Mouse (Mus musculus) brown adipose tissue, adult 24 weeks (tissue): ENCODE measurements around the gene Rarb. TPM values are rescaled to one million over a fixed set of nuclear protein-coding genes. Genes with fewer than 3 reads are reported as not detected.
A peak's percentile ranks its signal among the peaks of the same experiment; 100 is the strongest.

Source experiments
- H3K27ac ChIP-seq: fragments of 200-500 bp; replicated peaks from 2 replicates; pipeline ENCODE4 v1.5.1; 2012; ENCODE audit warnings: low read depth, mild to moderate bottlenecking, low read length
- H3K4me1 ChIP-seq: fragments of 200-500 bp; 2 replicates; pipeline ENCODE4 v1.6.1; 2012; ENCODE audit warnings: low read length, mixed read lengths; ENCODE audit not compliant: control insufficient read depth, insufficient read depth, insufficient read length
- H3K4me3 ChIP-seq: fragments of 200-500 bp; 2 replicates; pipeline ENCODE4 v1.5.1; 2012; ENCODE audit warnings: low read depth, mild to moderate bottlenecking, low read length, moderate library complexity; ENCODE audit not compliant: insufficient read depth
- polyA plus RNA-seq: library from polyadenylated mRNA; stranded (reverse); fragments of >200 nt; gene quantifications from 2 replicates; pipeline ENCODE4 v1.2.4, GENCODE M21; 2012; ENCODE audit not compliant: missing spikeins, insufficient read depth, insufficient read length

Gene Rarb
- polyA plus RNA-seq, 1 experiment = 9.2 TPM

DNA sequence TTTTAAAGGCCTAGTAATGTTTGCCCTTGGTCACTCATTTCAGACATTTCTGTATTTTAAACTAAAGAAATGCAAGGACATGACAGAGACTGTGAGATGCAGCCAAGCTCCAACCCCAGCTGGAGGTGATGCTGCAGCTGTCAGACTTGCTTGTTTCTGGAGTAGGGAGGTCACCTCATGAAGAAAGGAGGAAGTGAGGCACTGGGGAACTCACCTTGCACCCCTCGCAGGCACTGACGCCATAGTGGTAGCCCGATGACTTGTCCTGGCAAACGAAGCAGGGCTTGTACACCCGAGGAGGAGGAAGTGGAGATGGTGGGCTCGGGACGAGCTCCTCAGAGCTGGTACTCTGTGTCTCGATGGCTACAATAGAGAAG, 270.8 kb downstream of the Rarb start:
- Histone ChIP-seq H3K4me1 (peaks cover 27% of the 10 kb centered on the region), H3K27ac (no peak overlapping the region), H3K4me3 (no peak overlapping the region)

DNA sequence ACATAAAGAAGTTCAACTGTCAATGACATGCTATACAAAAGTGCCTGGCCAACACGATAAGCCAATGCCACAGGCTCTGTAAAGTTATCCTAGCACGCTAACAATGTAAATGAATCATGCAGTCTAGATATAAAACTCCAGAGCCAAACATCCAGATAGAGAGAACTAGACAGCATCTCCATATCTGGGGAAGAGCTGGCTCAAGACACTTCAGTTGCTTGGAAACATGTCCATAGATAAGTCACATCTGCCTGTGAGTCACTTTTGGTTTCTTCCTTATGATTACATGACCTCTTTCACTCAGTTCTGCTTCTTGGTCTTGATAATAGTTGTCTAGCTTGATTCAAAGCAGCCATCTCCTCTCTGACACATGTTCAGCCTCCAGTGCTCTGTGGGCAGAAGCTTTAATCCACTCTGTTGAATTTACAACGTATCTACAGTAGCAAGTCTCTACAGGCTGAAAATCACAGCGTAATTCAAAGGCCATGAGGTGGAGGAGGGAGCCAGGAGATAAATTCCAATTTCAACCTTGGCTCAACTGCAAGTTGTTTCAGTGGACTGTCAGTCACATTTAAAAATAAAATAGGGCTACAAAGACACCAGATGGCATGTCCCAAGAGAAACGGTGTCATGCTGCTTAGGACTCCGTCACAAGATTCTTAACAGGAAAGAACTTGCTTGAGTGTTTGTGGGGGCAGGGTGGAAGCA, 271.3 kb downstream of the Rarb start:
- Histone ChIP-seq H3K27ac (0 out of 2 replicates have a peak overlapping the region, but pooled peaks have one; percentile 13), H3K4me3 (no peak overlapping the region), H3K4me1 (peaks cover 21% of the 10 kb centered on the region)

DNA sequence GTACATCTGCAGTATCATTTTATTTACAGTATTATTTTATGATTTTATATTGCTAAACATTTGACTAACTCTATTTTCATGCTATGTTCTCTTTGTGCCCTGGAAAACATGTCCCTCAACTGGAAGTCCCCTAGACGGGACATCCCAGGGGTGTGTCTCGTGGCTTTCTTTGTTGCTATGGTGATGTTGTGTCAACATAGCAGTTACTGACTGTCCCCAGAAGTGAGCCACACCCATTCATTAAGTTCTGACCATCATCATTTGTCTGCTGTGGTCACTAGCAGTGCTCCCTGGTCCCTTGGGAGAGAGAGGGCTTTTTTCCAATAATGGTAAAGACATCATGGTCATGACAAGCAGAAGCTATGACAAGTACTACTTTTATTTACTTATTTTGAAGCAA, 274.0 kb downstream of the Rarb start:
- no peak overlapping the region for H3K27ac ChIP-seq
- H3K4me1 ChIP-seq = peaks cover 17% of the 10 kb centered on the region
- no peak overlapping the region for H3K4me3 ChIP-seq

DNA sequence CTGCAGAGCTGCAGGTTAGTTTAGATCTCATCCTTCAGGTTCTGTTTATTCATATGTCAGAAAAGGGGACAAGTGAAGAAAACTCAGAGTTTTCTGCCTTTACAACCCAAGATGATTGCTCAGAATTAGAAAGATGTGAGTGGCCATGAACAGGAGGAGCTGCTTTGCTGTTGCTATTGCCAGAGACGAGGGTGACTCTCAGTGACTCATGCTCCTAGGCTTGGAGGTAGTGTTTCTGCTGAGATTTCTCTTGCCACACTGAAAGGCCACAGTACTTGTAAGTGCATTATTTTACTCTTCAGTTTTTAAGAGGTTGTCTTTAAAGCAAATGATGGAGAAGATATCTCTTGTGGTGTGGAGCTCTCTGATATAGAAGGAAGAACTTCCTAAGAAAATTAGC, 277.3 kb downstream of the Rarb start:
- peaks cover 7% of the 10 kb centered on the region for H3K4me1 ChIP-seq
- H3K27ac ChIP-seq = no peak overlapping the region
- H3K4me3 ChIP-seq = no peak overlapping the region

DNA sequence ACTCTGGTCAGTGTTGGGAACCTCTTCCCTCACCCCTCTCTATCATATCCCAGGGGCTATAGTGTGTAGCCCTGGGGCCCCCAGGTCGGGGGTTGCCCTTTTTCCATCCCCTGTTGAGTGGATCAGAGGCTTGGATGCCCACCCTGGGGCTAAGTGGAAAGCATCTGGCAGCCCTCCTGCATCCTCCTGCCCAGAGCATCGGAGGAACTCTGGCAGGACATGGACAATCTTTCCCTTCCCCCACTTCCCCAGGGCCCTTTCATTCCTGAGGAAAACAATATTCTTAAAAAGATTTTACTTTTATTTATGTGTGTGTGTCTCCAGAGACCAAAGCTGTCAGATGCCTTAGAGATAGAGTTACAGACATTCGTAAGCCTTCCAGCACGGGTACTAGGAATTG, 281.5 kb downstream of the Rarb start:
- no peak overlapping the region for H3K27ac ChIP-seq
- H3K4me3 ChIP-seq = no peak overlapping the region
- peaks cover under 1% of the 10 kb centered on the region; the same call in 1 of the 2 replicates for H3K4me1 ChIP-seq

DNA sequence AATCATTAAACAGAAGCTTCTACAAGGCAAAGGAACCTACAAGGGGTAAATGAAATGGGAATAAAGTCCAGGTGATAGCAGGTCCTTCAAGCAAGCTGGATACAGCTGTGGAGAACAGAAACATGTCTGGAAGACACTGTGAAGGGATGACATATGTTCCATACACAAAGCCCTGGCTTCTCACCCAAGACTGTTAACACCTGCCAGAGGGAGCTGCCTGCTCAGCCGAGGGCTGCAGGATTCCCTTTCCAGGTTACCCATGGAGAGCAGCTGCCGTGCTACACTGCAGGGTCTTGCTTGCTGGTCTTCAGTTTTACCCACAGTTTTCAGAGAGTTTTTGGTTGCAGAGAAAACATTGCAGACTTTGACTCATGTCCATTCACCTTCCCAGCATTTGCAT, 290.3 kb downstream of the Rarb start:
- Histone ChIP-seq H3K4me1 (no peaks in the 10 kb centered on the region), H3K27ac (no peak overlapping the region), H3K4me3 (no peak overlapping the region)

DNA sequence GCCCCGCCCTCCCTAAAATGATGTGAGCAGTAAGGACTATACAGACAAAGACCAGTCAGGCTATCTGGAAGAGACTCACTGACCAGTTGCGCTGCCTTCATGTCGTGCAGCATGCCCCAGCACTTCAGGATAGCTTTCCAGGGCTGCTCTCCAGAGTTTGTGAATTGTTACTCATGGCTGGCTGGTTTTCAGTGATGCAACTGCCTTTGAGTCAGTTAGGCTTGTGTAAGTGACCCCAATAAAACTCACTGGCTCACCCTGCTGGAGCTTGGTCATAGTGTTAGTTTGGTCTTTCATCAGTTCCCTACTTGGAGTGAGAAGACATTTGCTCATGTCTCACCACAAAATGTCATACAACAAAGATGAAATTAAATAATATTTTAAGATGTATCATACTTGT, 292.8 kb downstream of the Rarb start:
- H3K4me1 ChIP-seq = no peaks in the 10 kb centered on the region
- no peak overlapping the region for H3K4me3 ChIP-seq
- no peak overlapping the region for H3K27ac ChIP-seq

DNA sequence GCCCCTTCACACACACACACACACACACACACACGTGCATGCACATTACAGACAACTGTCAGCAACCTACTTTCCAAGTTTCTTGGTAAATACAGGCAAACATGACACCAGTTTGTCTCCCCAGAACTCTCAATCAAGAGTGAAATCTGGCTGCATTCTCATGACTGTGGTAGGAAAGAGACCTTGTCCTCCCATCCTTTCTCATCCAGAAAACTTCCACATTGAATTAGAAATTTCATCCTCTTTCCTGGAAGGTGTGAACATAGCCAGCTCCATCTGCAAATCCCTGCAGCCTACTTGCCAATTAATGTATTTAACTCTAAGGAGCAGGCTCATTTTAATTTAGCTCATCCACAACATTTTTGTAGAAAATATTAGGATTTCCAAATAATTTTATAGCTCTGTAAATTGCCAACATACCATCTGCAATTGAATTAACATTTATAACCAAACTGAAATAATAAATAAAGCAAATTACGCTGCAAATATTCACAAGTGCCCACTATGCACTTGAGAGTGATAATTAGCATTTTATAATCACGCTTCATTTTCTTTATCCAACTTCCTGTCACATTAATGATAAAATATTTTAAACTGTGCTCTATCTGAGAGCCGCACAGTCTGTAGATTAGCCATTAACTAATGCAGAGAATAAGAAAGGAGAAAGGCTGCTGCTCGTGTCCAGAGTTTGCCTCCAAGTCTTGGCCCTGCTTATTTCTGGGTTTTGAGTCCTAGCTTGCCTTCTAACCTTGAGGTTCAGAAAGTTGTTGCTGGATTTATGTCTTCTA, 293.6 kb downstream of the Rarb start:
- no peaks in the 10 kb centered on the region for H3K4me1 ChIP-seq

DNA sequence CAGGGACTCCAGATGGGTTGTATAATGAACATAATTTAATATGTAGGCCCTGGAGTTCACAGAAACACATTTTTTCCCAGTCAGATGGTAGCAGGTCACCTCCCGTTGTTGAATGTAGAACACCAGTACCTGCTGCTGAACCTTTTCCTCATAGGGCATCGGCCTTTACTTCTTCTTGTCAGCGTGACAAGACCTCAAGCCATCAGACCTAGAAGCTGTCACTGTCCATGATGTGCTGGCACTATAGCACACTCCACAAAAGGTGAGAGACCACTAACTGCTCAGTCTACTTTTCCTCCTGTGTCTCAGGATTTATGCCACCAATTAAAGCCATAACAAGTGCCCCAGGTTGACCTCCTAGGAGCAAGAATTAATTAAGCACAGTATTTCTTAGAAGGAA, 296.1 kb downstream of the Rarb start:
- Histone ChIP-seq H3K4me1 (peaks cover 5% of the 10 kb centered on the region), H3K27ac (no peak overlapping the region), H3K4me3 (no peak overlapping the region)

More for the DNA sequence above, 293.6 kb downstream of the Rarb start:
- no peak overlapping the region for H3K4me3 ChIP-seq
- no peak overlapping the region for H3K27ac ChIP-seq

DNA sequence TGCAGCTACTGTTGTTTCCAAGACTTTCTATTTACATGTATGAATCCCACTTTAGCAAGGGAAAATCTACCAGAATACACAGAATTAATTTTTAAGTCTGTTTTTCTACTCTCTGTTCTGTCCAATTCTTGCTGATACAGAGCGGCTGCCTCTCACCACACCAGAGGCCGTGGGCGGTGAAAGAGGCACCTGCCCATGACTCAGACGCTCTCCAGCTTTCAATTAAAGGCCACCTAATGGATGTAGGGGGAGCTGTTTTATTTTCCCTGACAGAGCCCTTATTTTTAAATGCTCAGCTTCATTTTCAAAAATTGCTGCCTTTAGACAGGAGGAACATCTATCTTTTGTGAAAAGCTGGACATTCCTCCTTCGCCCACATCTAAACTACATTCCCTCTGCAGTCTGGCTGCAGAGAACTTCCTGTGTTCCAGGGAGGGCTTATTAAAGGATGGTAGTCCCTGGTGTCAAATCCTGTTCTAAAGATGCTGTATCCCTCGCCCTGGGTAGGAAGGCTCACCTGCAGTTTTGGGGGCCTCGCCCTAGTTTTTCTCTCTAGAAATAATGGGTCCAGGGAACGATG, 299.3 kb downstream of the Rarb start:
- H3K27ac ChIP-seq = no peak overlapping the region
- peaks cover 15% of the 10 kb centered on the region for H3K4me1 ChIP-seq
- H3K4me3 ChIP-seq = no peak overlapping the region

DNA sequence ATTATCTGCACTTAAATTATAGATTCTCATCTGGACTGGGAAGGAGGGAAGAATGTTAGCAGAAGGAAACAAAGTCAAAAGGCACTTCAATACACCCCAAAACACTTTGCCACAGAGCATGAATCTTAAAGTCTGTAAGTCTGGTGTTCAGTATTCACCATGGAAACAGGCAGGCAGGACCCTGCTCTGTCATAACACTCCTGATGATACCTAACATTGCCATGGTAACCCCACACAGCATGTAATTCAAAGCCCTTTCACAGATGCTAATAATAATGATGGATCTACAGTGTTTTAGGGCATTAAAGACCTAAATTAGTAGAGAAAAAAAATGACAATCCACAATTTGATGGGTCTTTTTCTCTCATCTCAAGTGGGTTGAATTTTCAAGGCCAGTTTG, 301.0 kb downstream of the Rarb start:
- Histone ChIP-seq H3K4me3 (no peak overlapping the region), H3K4me1 (peaks cover 15% of the 10 kb centered on the region), H3K27ac (peak overlapping the region; percentile 66; the same call in 1 of the 2 replicates)

DNA sequence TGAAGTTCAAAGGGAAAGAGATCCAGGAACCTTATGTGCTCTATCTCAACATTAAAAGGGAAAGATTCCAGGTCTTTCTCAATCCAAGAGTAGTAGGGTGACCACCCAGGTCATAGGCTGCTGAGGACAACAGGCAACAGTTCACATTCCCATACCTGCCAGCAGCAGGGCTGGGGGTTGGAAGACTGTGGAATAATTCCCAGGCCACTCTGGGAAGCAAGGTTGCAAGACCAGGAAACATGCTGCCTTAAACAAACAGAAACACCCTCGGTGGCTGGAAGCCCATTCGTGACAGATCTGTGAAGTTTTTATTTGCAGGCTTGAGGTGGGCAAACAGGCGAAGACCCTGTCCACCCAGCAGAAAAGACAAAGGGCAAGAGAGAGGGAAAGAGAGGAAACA, 303.2 kb downstream of the Rarb start:
- Histone ChIP-seq H3K4me3 (no peak overlapping the region), H3K27ac (no peak overlapping the region)

DNA sequence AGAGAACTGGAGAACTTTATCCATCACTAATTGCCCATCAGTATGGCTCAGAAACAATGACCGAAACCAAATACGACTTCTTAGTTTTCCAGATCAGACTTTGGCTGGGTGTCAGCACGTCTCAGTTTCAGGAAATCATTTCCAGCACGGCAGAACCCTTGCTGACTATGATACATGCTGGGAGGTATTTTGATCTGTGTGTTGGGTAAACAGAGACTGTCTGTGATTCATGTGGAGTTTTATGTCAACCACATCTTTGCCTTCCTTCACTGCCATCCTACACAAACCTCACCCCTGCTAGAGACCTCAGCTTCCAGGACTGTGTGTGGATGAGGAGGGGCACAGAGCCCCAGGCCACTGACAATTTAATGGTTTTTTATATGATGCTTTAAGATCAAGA, 308.4 kb downstream of the Rarb start:
- Histone ChIP-seq H3K4me3 (no peak overlapping the region), H3K27ac (no peak overlapping the region), H3K4me1 (no peaks in the 10 kb centered on the region)

More for the DNA sequence above, 303.2 kb downstream of the Rarb start:
- H3K4me1 ChIP-seq = peaks cover 15% of the 10 kb centered on the region

DNA sequence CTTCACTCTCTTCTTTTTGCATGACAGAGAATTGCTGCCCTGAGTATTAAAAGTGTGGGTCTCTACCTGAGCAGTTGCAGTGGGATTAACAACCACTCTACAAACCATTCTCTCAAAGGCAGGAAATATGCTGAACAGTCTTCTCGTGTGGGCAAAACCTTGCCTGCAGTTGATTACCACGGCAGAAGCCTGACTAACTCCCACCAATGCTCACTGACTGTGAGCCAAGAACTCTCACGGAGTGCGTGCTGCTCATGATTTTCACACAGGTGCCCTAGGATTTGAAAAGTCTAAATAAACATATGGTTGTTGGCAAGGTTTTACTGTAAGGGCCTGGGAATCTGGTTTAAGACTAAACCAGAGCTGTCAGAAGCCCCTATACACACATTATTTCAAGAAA, 309.1 kb downstream of the Rarb start:
- H3K4me3 ChIP-seq = no peak overlapping the region
- no peak overlapping the region for H3K27ac ChIP-seq
- H3K4me1 ChIP-seq = no peaks in the 10 kb centered on the region

DNA sequence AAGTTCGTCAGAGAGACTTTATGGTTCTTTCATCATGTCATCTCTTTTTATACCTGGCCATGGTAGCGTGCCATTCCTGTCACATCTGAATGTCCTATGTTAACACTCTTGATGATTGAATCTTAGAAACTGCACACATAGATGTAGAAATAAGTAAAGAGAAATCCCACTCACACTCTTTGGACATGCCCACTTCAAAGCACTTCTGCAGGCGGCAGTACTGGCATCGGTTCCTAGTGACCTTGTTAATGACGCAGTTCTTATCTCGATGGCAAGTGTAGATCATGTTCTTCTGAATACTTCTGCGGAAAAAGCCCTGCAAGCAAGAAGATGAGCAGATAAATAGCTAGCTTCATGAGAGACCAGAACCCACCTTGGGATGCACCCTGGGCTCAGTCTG, 310.2 kb downstream of the Rarb start:
- Histone ChIP-seq H3K4me3 (no peak overlapping the region), H3K4me1 (no peaks in the 10 kb centered on the region), H3K27ac (no peak overlapping the region)
